Mouse (Mus musculus): ENCODE results near the gene Gtf2h4.

Gene Gtf2h4

GRCm38 (mm10) chr17:35635699-35636111 is 37.8 kb downstream of the Gtf2h4 start:
- peak; percentile 85 for DNase-seq

GRCm38 (mm10) chr17:35635202-35635601 is 38.3 kb downstream of the Gtf2h4 start:
- no peak for DNase-seq

GRCm38 (mm10) chr17:35633992-35634391 is 39.5 kb downstream of the Gtf2h4 start:
- peak; percentile 70 for DNase-seq

- DNase-seq = no peak
These were observed 47.0 kb downstream of the Gtf2h4 start, which contains the start of gene Gm9573 for GRCm38 (mm10) chr17:35626537-35626936. Gene Gm9573, minus strand, starts transcription at chr17:35626637.
